Mouse (Mus musculus): ENCODE data around the gene Lsm10. TPM values are rescaled to one million over a fixed set of nuclear protein-coding genes. Genes with fewer than 3 reads are reported as not detected.

Lsm10 gene
- 50.1 and 51.2 TPM in 2 replicates for polyA plus RNA-seq (2015; fragmentation: Nextera tagmentation; extraction: Ambion mirVana)

DNA sequence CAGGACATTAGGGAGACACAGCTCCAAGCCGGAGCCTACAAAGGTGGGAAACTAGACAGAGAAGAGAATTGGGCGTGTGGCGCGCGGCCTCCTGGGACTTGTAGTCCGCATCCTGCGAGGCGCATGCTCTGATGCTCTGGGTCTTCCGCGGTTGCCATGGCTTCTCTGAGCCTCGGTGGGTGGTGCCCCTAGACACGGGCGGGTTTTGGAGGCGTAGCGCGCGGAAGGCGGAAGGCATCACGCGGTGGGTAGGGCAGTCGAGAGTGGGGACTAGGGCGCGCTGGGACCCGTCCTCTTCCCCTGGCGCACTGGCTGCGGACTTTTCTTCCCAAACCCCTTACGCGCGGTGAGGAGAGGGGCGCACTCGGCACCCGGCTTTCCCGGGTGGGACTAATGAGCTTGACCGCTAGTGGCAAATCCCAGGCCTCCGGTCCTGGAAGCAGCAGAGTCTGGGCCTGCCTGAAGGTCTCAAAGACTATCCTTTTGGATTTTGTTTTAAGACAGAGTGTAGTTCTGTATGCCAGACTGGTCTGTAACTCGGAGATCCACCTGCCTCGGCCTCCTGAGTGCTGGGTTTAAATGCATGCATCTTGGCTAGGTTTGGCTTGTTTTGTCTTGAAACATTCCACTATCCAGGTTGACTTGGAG, at the start of gene Lsm10:
Gene Lsm10 (plus strand): TSS at position 160 of the 648 bp plus-strand sequence.
- Histone ChIP-seq H3K36me3 (peaks cover 12% of the 10 kb centered on the region), H3K9me3 (no peaks in the 10 kb centered on the region), H3K27ac (peak within 1 kb of the TSS; percentile 87), H3K4me2 (peak within 1 kb of the TSS; percentile 51), H3K27me3 (no peaks in the 10 kb centered on the region), H3K4me3 (peak within 1 kb of the TSS; percentile 74), H3K4me1 (peaks cover 18% of the 10 kb centered on the region; the same call in 1 of the 2 replicates), H3K9ac (peak within 1 kb of the TSS; percentile 78)
- WGBS = 2% methylated on average over 36 of the region's 37 CpGs
- ATAC-seq (ENCODE audit: insufficient number of reproducible peaks, low FRiP score, low TSS enrichment, low read depth) = peak; percentile 95

DNA sequence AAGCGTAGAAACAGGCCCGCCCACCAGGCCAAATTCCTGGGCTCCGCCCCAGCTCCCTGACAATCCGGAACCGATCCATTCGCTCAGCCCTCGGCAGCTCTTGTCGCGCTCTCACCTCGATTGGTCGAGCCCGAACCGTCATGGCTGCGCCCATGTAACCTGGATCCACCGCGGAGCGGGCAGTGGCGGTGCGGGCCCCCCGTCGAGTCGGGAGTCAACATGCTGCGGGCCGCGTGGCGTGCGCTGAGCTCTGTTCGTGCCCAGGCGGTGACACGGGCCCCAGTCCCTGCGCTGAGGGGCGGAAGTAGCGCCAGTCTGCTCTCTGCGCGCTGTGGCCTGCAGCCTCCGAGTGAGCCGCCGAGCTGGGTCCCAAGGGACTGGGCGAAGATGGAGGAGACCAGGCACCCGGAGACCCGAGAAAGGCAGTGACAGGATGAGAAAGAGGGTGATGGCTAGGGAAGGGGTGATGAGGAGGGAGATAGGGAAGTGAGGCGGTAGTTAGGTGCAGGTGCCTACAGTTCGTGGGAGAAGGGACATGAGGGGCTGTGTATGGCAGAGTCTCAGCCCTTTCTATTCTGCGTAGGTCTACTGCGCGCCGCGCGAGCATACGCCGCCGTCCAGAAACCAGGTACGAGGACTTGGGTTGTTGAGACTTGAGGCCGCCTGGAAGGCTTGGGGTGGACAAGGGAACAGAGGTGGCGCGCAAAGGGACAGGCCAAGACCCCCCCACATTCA, 49.4 kb upstream of the Lsm10 start, which contains the start of gene Mrps15:
Gene Mrps15 (plus strand): TSS at position 75 of the 735 bp plus-strand sequence.
- H3K9me3 ChIP-seq = no peaks in the 10 kb centered on the region
- peak within 1 kb of the TSS; percentile 99 for H3K4me3 ChIP-seq
- peak within 1 kb of the TSS; percentile 90 for H3K9ac ChIP-seq
- ATAC-seq (ENCODE audit: insufficient number of reproducible peaks, low FRiP score, low TSS enrichment, low read depth) = peak; percentile 86
- peaks cover 13% of the 10 kb centered on the region for H3K4me1 ChIP-seq
- under 1% methylated on average over 56 of the region's 56 CpGs for WGBS
- H3K27ac ChIP-seq = peak within 1 kb of the TSS; percentile 87
- no peaks in the 10 kb centered on the region for H3K27me3 ChIP-seq
- peaks cover 31% of the 10 kb centered on the region for H3K36me3 ChIP-seq
- H3K4me2 ChIP-seq = peak within 1 kb of the TSS; percentile 82

DNA sequence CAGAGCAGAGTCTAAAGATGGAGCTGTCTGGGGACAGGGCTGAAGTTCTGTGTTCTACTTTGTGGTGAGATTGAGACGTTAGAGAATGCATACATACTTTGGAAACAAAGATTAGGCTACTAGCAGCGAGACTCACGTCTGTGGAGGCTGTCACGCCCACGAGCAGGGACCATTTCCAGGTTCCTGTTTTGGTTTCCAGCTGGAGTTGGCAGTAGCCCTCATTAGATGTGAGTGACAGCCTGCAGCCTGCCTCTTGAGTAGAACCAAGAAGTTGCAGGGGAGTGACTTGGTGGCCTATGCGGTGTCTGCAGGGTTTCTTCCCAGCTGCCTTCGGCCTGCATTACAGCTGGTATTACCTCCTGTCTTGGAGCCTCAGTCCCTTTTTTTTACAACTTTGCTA, 44.8 kb upstream of the Lsm10 start:
- H3K36me3 ChIP-seq = peaks cover 74% of the 10 kb centered on the region
- H3K4me3 ChIP-seq = no peak overlapping the region
- peaks cover 13% of the 10 kb centered on the region for H3K4me1 ChIP-seq
- ATAC-seq (ENCODE audit: insufficient number of reproducible peaks, low FRiP score, low TSS enrichment, low read depth) = no peak
- H3K4me2 ChIP-seq = no peak overlapping the region
- H3K27ac ChIP-seq = no peak overlapping the region
- H3K9ac ChIP-seq = no peak overlapping the region
- no peaks in the 10 kb centered on the region for H3K9me3 ChIP-seq
- WGBS = 82% methylated on average over 7 of the region's 7 CpGs
- H3K27me3 ChIP-seq = no peaks in the 10 kb centered on the region

DNA sequence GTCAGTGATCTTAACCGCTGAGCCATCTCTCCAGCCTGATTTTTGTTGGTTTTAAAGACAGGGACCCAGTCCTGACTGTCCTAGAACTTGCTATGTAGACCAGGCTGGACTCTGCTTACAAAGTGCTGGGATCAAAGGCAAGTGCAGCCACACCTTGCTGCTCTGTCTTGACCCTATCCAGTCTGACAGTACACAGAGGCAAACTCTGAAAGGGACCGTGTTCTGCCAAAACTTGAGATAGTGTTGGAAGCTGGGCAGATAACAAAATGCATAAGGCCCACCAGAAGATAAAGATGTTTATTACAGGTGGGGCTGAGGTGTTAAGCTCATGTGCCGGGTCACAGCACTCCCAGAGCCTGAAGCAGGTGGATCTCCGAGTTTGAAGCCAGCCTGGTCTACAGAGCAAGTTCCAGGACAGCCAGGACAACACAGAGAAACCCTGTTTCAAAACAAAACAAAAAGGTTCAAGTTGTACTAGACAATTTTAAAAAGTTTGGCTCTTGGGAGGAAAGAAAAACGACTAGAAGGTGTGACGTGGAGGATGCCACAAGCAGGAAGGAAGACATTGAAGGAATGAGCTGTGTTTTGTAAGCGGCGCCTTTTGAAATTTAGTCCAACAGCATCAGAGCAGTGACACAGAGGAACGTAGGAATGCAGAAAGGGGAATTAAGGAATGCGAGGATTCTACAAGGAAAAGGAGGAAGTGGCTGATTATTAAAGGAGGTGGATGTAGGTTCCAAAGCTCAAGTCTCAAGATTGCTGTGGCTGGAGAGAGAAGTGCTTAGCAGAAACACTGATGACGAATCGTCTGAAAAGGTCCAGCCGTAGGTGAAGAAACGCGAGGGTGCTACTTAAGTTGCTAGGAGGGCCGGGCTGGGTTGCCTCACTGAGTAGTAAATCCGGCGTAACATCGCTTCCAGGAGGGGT, 39.0 kb upstream of the Lsm10 start:
- 13% methylated on average over 19 of the region's 19 CpGs for WGBS
- Histone ChIP-seq H3K9ac (peak overlapping the region; percentile 47), H3K27ac (peak overlapping the region; percentile 71), H3K4me3 (peak overlapping the region; percentile 76), H3K36me3 (peaks cover 38% of the 10 kb centered on the region), H3K27me3 (no peaks in the 10 kb centered on the region), H3K4me2 (peak overlapping the region; percentile 90), H3K9me3 (no peaks in the 10 kb centered on the region), H3K4me1 (peaks cover 17% of the 10 kb centered on the region)
- no peak for ATAC-seq (ENCODE audit: insufficient number of reproducible peaks, low FRiP score, low TSS enrichment, low read depth)

DNA sequence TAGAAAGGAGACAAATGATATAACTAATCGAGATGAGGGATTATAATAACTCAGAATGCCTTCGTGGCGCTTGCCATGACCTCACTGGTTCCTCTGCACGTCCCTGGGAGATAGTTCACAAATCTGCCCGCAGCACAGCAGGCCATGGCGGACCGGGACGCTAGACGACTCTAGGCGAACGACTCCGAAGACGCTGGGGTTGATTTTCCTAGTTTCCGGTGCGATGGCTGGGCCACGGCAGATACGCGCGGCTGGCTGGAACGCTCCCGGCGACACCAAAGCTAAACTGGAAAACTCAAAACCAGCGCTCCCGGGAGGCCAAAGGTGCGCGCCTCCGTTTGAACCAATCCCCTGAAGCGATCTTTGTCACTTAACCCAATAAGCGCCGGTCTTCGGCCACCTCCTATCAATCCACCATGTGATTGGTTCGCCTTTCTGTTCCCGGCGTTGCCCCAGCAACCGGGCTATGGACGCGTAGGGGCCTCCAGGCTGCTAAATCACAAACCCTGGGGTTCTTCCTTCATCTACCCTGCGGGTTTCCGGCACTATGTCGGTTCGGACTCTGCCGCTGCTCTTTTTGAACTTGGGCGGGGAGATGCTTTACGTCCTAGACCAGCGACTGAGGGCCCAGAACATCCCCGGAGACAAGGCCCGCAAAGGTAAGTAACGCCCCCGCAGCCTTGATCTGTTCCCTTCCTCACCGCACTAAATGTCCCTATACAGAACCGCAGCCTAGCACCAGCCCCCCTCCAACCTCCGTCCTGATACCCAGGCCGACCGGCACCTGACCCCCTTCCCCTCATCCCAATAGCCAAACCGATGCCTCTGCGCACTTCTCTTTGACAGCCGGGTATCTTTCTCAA, 38.1 kb upstream of the Lsm10 start, which contains the start of gene Oscp1:
Gene Oscp1 (plus strand): TSS at position 432 of the 863 bp plus-strand sequence.
- under 1% methylated on average over 57 of the region's 57 CpGs for WGBS
- peak within 1 kb of the TSS; percentile 76 for H3K4me3 ChIP-seq
- peaks cover 17% of the 10 kb centered on the region for H3K4me1 ChIP-seq
- H3K9ac ChIP-seq = peak within 1 kb of the TSS; percentile 55
- H3K4me2 ChIP-seq = peak within 1 kb of the TSS; percentile 90
- peak within 1 kb of the TSS; percentile 71 for H3K27ac ChIP-seq
- no peaks in the 10 kb centered on the region for H3K27me3 ChIP-seq
- peak; percentile 93 for ATAC-seq (ENCODE audit: insufficient number of reproducible peaks, low FRiP score, low TSS enrichment, low read depth)
- peaks cover 32% of the 10 kb centered on the region for H3K36me3 ChIP-seq
- no peaks in the 10 kb centered on the region for H3K9me3 ChIP-seq

DNA sequence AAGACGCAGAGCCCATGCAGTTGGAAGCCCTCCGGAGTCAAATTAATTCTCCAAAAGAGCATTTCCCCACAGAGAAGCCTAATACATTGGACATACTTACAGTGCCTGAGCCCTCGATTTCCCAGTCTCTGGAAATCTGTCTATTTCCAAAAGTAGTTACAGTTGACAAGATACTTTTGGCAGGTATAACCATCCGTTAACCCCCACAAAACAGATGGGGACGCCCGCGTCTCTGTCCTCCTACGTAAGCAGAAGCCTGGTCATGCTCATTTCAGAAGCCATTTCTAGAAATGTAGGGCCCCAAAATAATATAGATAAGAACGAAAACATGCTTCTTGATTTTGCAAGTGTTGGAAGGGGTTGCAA, 37.4 kb upstream of the Lsm10 start:
- 42% methylated on average over 9 of the region's 9 CpGs for WGBS
- peaks cover 26% of the 10 kb centered on the region for H3K36me3 ChIP-seq
- peak overlapping the region; percentile 76 for H3K4me3 ChIP-seq
- ATAC-seq (ENCODE audit: insufficient number of reproducible peaks, low FRiP score, low TSS enrichment, low read depth) = no peak
- peak overlapping the region; percentile 55 for H3K9ac ChIP-seq
- H3K27me3 ChIP-seq = no peaks in the 10 kb centered on the region
- peaks cover 17% of the 10 kb centered on the region for H3K4me1 ChIP-seq
- peak overlapping the region; percentile 90 for H3K4me2 ChIP-seq
- no peak overlapping the region for H3K27ac ChIP-seq
- no peaks in the 10 kb centered on the region for H3K9me3 ChIP-seq

DNA sequence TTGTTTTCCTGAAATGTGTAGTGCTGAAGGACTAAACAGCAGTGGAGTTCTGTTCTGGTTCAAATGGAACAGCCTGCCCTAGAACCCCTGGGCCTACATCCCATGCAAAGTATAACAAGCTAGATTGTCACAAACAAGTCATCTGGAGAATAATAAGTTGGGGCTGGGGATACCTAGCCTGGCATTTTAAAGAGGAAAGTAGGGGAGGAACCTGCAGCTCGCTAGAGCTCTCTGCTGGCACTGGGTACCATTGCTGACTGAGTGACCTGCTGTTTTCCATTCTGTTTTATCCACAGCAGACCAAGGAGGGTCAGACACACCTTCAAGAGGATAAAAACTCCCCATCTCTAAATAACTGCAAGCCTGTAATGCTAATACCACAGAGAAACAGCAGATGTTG, 33.6 kb upstream of the Lsm10 start:
- Histone ChIP-seq H3K4me1 (peaks cover 9% of the 10 kb centered on the region), H3K36me3 (no peaks in the 10 kb centered on the region), H3K9ac (no peak overlapping the region), H3K27ac (no peak overlapping the region), H3K4me3 (no peak overlapping the region), H3K9me3 (no peaks in the 10 kb centered on the region), H3K27me3 (no peaks in the 10 kb centered on the region), H3K4me2 (no peak overlapping the region)
- ATAC-seq (ENCODE audit: insufficient number of reproducible peaks, low FRiP score, low TSS enrichment, low read depth) = no peak
- WGBS = 36% methylated on average over 1 of the region's 1 CpGs

DNA sequence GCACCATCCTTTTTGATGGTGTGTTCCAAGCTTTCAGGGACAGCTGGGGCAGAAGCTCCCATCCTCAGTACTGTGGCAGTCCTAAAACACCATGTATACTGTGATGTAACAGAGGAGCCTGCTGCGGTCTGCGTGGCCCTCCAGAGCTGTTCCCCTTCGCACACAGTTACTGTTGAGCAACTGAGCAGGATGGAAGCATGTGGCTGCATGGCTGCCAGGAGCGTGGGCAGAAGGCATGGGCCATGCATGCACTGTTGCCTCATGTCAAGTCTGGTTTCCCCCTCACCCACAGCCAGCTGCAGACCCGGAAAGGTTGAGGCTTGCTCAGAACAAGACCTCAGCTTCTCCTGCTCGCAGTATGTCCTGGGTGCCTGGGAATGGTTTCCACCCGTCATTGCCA, 31.2 kb upstream of the Lsm10 start:
- Histone ChIP-seq H3K27me3 (no peaks in the 10 kb centered on the region), H3K4me2 (no peak overlapping the region), H3K4me3 (no peak overlapping the region), H3K4me1 (no peaks in the 10 kb centered on the region), H3K9me3 (no peaks in the 10 kb centered on the region), H3K9ac (no peak overlapping the region), H3K27ac (no peak overlapping the region), H3K36me3 (no peaks in the 10 kb centered on the region)
- ATAC-seq (ENCODE audit: insufficient number of reproducible peaks, low FRiP score, low TSS enrichment, low read depth) = no peak
- WGBS = 85% methylated on average over 7 of the region's 7 CpGs

DNA sequence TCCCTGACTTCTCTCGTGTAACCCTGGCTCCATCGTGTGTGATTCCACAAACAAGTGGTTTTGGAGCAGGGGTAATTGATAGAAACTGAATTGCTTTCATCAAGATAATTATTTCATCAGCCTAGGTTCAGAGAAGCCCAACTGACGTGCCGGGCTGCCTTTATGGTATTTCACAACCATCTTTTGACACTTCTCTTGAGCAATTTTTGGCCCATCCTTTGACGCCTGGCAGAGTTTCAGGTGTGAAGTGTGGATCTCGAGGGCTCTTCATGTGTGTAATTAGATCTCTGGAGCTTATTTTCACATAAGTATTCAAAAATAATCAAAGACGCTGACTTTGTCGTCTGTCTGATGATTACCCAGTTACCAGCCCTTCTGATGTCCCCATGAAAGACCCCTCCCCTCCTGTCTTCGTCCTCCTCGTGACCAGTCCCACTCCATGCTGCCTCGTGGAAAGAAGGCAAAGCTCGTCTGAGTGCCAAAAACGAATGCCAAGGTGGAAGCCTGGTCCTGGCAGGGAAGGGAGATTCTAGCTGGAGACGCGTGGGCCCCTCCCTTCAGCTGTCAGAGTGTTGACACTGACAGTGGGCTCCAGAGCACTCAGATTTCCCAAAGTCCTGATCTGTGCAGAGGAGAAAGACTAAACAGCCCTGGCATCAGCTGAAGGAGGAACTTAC, 28.9 kb upstream of the Lsm10 start:
- H3K27ac ChIP-seq = no peak overlapping the region
- 58% methylated on average over 15 of the region's 15 CpGs for WGBS

DNA sequence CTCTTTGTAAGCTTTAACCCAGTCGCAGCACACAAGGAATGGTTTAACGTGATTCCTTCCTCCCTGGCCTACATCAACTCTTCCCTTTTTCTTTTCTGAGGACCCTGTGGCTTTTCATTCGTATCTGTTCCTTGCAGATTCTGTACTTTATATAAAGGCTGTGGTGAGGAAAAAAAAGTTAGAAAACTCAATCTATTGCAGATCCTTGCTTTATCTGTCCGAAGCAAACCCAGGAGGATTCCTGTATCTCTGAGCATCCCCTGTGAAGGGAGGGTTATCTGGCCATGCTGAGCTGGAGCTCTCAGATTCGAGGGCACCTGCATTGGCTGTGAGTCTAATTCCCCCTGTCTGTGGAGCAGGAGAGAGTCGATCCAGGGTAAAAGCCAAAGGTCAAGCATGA, 27.6 kb upstream of the Lsm10 start:
- Histone ChIP-seq H3K4me2 (no peak overlapping the region), H3K9ac (no peak overlapping the region), H3K4me1 (no peaks in the 10 kb centered on the region), H3K27ac (no peak overlapping the region), H3K36me3 (no peaks in the 10 kb centered on the region), H3K4me3 (no peak overlapping the region), H3K9me3 (no peaks in the 10 kb centered on the region), H3K27me3 (no peaks in the 10 kb centered on the region)
- ATAC-seq (ENCODE audit: insufficient number of reproducible peaks, low FRiP score, low TSS enrichment, low read depth) = no peak
- 82% methylated on average over 6 of the region's 6 CpGs for WGBS

More for the DNA sequence above, 28.9 kb upstream of the Lsm10 start:
- H3K4me1 ChIP-seq = no peaks in the 10 kb centered on the region
- no peak overlapping the region for H3K9ac ChIP-seq
- ATAC-seq (ENCODE audit: insufficient number of reproducible peaks, low FRiP score, low TSS enrichment, low read depth) = no peak
- no peak overlapping the region for H3K4me2 ChIP-seq
- H3K9me3 ChIP-seq = no peaks in the 10 kb centered on the region
- no peaks in the 10 kb centered on the region for H3K36me3 ChIP-seq
- H3K4me3 ChIP-seq = no peak overlapping the region
- no peaks in the 10 kb centered on the region for H3K27me3 ChIP-seq
